In the genomic region with DNA sequence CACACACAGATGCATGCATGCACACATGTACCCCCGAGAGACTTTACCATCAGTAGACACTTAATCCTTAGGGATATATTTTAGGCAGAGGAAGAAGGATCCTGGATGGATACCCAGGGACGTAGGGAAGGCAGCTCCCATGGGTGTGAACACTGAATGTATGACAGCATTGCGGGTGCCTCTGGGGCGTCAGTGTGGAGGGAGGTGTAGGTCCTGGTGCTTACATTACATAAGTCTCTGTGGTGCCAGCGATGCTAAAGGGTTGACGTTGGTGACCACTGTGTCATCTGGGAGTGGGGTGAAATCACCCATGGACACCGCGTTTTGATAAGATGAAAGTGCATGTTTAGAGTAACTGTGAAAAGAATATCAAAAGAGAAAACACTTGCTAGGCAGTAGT, we compare ENCODE assay signal across 19 mouse cellular contexts. TPM values are rescaled to one million over a fixed set of nuclear protein-coding genes. Genes with fewer than 3 reads are reported as not detected.
"Had no signal": no experiment of that assay in that cellular context is flagged by ENCODE, and none has a peak within 500 bp of the region (broad histone marks: within the 10 kb centered on the region; RNA-seq: fewer than 3 reads in every experiment).

No protein-coding gene starts in this region.

- H3K36me3 ChIP-seq: liver, embryonic 13.5 days; midbrain, embryonic 12.5 days; midbrain, embryonic 15.5 days; neural tube, embryonic 12.5 days; neural tube, embryonic 15.5 days had no signal

- H3K4me3 ChIP-seq: liver, embryonic 13.5 days; midbrain, embryonic 12.5 days; midbrain, embryonic 15.5 days; neural tube, embryonic 12.5 days; neural tube, embryonic 15.5 days had no signal

- H3K27me3 ChIP-seq: liver, embryonic 13.5 days; midbrain, embryonic 15.5 days; neural tube, embryonic 12.5 days; neural tube, embryonic 15.5 days had no signal

- H3K27ac ChIP-seq: liver, embryonic 13.5 days; midbrain, embryonic 12.5 days; midbrain, embryonic 15.5 days; neural tube, embryonic 12.5 days; neural tube, embryonic 15.5 days; stomach, postnatal 0 days had no signal

- DNase-seq: kidney, postnatal 10 days; kidney, postnatal 36 days; liver, embryonic 13.5 days; lung, adult 2 months; lung, postnatal 14 days; lung, postnatal 4 days; right cerebral cortex, adult 18-20 months; right cerebral cortex, postnatal 14 days; right cerebral cortex, postnatal 4 days; thymus, adult 18-20 months; thymus, postnatal 36 days had no signal

- ATAC-seq: intestine, postnatal 0 days; midbrain, embryonic 15.5 days had no signal

- H3K9ac ChIP-seq: liver, embryonic 13.5 days; midbrain, embryonic 12.5 days; midbrain, embryonic 15.5 days; neural tube, embryonic 12.5 days; neural tube, embryonic 15.5 days had no signal

- H3K9me3 ChIP-seq: liver, embryonic 13.5 days; midbrain, embryonic 15.5 days; neural tube, embryonic 15.5 days had no signal

- H3K4me2 ChIP-seq: liver, embryonic 13.5 days; midbrain, embryonic 12.5 days; midbrain, embryonic 15.5 days; neural tube, embryonic 12.5 days; neural tube, embryonic 15.5 days had no signal

RNA-seq across cellular contexts. Expression of gene Fhad1, which starts 54.8 kb away (rescaled TPM):
- total RNA-seq: megakaryocyte, adult 5-6 weeks had no signal
- polyA plus RNA-seq: liver, embryonic 16.5 days had no signal
